Mouse (Mus musculus): ENCODE results near the gene Knop1. TPM values are rescaled to one million over a fixed set of nuclear protein-coding genes. Genes with fewer than 3 reads are reported as not detected.

The Knop1 gene
- total RNA-seq (2017), result 38.5 and 50.3 TPM in 2 replicates

- peak in 1 of 2 experiments; percentile 15; a peak in 1 of 4 replicates for ATAC-seq (replicated peaks in 1 of 2; ENCODE audit: insufficient read depth in 1 of 2, low FRiP score in 2 of 2, low TSS enrichment in 1 of 2, low read depth in 1 of 2, poor library complexity in 2 of 2, severe bottlenecking in 2 of 2)
Observed at GRCm38 (mm10) chr7:118855877-118856304, at the start of gene Knop1. Knop1 (minus strand) TSS chr7:118856254.

GRCm38 (mm10) chr7:118904530-118904929 is 48.5 kb upstream of the Knop1 start:
- ATAC-seq (replicated peaks in 1 of 2; ENCODE audit: insufficient read depth in 1 of 2, low FRiP score in 2 of 2, low TSS enrichment in 1 of 2, low read depth in 1 of 2, poor library complexity in 2 of 2, severe bottlenecking in 2 of 2), result no peak

- ATAC-seq (replicated peaks in 1 of 2; ENCODE audit: insufficient read depth in 1 of 2, low FRiP score in 2 of 2, low TSS enrichment in 1 of 2, low read depth in 1 of 2, poor library complexity in 2 of 2, severe bottlenecking in 2 of 2), result no peak
Observed at GRCm38 (mm10) chr7:118903879-118904278, 47.8 kb upstream of the Knop1 start.

DNA sequence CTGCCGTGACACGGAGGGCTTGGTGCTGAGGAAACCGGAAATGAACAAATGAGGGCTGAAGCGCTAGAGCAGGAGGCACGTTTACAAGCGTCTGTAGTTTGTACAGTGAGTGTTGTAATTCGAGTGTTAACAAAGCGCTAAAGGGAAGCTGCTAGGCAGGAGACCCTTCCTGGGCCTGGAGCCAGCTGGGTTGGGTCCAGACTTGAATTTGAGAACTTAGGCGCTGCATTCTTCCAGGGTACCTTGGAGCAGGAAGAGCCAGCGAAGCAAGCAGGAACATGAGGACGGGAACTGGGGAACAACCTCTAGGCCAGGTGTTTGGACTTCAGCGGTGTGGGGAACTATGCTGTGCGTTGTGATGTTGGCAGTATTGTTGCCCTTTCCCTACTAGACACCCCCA is 46.9 kb upstream of the Knop1 start:
- ATAC-seq (replicated peaks in 1 of 2; ENCODE audit: insufficient read depth in 1 of 2, low FRiP score in 2 of 2, low TSS enrichment in 1 of 2, low read depth in 1 of 2, poor library complexity in 2 of 2, severe bottlenecking in 2 of 2), result peak; percentile 65 to 84

GRCm38 (mm10) chr7:118900090-118900489 is 44.0 kb upstream of the Knop1 start:
- ATAC-seq (replicated peaks in 1 of 2; ENCODE audit: insufficient read depth in 1 of 2, low FRiP score in 2 of 2, low TSS enrichment in 1 of 2, low read depth in 1 of 2, poor library complexity in 2 of 2, severe bottlenecking in 2 of 2), result no peak

GRCm38 (mm10) chr7:118898063-118898462 is 42.0 kb upstream of the Knop1 start:
- no peak for ATAC-seq (replicated peaks in 1 of 2; ENCODE audit: insufficient read depth in 1 of 2, low FRiP score in 2 of 2, low TSS enrichment in 1 of 2, low read depth in 1 of 2, poor library complexity in 2 of 2, severe bottlenecking in 2 of 2)

GRCm38 (mm10) chr7:118895469-118896450 is 39.7 kb upstream of the Knop1 start:
- no peak for ATAC-seq (replicated peaks in 1 of 2; ENCODE audit: insufficient read depth in 1 of 2, low FRiP score in 2 of 2, low TSS enrichment in 1 of 2, low read depth in 1 of 2, poor library complexity in 2 of 2, severe bottlenecking in 2 of 2)

DNA sequence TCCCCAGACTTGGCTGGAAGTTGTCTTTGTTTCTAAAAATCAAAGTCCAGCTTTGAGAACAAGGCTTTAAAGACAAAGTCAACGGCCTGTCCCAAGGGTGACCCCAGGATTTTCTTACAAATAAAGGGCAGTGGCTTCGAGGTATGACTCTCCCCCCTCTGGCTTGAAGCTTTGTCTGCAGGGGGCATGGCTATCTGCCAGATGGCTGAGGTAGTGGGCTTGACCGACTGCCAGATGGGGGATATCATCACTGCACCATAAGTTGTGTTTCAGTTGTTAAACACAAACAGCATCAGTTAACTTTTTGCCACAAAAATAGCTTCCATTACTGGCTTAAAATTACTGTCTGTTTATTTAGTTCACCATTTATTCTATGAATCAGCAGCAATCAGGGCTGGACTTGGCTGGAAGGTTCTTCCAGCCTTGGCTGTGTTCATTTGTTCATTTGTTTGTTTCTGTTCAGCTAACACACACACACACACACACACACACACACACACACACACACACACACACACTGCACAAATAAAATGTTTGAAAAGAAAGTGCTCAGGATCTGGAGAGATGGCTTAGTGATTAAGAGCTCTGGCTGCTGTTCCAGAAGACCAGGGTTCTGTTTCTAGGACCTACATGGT is 33.1 kb upstream of the Knop1 start:
- no peak for ATAC-seq (replicated peaks in 1 of 2; ENCODE audit: insufficient read depth in 1 of 2, low FRiP score in 2 of 2, low TSS enrichment in 1 of 2, low read depth in 1 of 2, poor library complexity in 2 of 2, severe bottlenecking in 2 of 2)

DNA sequence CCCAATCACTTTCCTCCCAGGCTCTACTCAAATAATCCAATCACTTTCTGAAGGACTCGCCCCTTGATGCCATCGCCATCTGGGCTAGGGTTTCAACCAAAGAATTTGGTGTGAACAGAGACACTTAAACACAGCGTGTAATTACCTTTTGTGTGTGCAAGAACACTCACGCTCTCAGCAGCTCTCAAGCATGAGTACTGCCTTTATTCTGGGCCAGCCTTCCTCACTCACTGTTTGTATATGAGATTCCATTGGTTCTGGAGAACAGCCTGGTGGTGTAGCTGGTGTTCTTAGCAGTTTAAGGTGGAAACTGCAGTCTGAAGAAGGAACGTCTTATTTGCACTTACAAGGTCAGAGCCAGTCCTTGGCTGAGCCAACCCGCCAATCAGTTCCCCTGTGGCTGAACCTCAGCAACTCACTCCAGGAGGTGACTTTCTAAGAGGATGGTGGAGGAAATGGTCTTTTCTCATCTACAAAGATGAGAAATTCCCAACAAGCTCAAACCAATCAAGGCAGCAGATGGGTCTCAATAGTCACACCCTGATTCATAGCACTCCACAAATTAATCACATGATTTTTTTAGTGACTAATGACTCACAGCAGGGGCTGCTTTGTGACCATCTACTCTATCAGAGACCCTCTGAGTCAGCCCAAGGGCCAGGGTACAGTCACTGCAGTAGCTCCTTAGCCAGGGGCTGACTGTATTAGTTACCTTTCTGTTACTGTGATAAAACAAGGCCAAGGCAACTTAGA is 31.4 kb upstream of the Knop1 start:
- ATAC-seq (replicated peaks in 1 of 2; ENCODE audit: insufficient read depth in 1 of 2, low FRiP score in 2 of 2, low TSS enrichment in 1 of 2, low read depth in 1 of 2, poor library complexity in 2 of 2, severe bottlenecking in 2 of 2), result no peak

- no peak for ATAC-seq (replicated peaks in 1 of 2; ENCODE audit: insufficient read depth in 1 of 2, low FRiP score in 2 of 2, low TSS enrichment in 1 of 2, low read depth in 1 of 2, poor library complexity in 2 of 2, severe bottlenecking in 2 of 2)
Observed at GRCm38 (mm10) chr7:118884969-118885368, 28.9 kb upstream of the Knop1 start.

DNA sequence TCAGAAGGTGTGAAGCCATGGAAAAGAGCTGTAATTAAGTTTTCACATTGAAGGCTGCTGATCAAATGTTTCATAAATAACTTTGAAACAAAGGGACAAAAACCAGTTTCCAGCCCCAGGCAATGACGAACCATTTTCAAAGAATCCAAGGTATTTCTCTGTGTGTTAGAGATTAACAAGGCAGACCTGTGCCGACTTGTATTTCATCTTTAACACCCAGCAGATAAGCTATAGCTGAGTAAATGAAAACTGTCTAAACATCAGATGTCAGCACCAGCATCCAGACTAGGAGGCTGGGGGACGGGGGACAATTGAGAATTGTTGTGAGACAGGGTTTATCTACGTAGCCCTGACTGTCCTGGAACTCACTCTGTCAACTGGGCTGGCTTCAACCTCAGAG is 27.9 kb upstream of the Knop1 start:
- ATAC-seq (replicated peaks in 1 of 2; ENCODE audit: insufficient read depth in 1 of 2, low FRiP score in 2 of 2, low TSS enrichment in 1 of 2, low read depth in 1 of 2, poor library complexity in 2 of 2, severe bottlenecking in 2 of 2), result no peak

DNA sequence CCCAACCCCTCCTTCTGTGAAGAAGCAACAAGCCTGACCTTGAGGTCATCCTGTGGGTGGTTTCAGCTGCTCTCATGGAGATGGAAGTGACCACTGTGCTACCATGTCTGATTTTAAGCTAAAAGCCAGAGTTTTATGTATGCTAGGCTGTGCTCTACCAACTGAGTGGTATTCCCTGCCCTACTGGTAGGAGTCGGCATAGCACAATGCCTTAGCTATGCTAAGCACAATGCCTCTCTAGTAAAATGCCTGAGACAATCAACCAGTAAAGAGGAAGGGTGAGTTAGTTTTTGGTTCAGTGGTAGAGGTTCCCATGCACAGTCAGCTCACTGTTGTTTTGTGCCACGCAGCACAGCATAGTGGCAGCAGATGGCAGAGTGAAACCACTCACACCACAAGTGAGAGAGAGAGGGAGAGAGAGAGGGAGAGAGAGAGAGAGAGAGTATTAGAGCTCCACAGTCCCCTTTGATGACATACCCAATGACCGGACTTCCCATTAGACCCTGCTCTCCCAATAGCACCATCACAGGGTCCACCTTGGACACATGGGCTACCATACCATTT is 23.5 kb upstream of the Knop1 start:
- ATAC-seq (replicated peaks in 1 of 2; ENCODE audit: insufficient read depth in 1 of 2, low FRiP score in 2 of 2, low TSS enrichment in 1 of 2, low read depth in 1 of 2, poor library complexity in 2 of 2, severe bottlenecking in 2 of 2), result no peak

DNA sequence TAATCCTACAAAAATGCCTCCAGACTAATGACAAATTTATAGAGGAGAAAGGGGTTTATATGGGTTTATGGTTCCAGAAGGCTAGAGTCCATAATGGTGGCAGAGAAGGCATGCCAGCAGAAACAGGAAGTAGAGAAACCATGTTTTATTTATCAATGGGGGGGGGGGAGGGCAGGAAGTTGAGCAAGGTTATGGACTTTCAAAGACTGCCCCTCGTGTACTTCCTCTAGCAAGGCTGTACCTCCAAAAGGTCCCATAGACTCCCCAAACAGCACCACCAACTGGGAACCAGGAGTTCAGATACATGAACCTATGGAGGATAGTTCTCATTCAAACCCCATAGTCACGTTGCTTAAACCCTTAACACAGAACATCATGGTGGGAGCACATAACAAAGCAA is 9.3 kb upstream of the Knop1 start:
- ATAC-seq (replicated peaks in 1 of 2; ENCODE audit: insufficient read depth in 1 of 2, low FRiP score in 2 of 2, low TSS enrichment in 1 of 2, low read depth in 1 of 2, poor library complexity in 2 of 2, severe bottlenecking in 2 of 2), result peak in 1 of 2 experiments; percentile 39; a peak in 1 of 4 replicates

DNA sequence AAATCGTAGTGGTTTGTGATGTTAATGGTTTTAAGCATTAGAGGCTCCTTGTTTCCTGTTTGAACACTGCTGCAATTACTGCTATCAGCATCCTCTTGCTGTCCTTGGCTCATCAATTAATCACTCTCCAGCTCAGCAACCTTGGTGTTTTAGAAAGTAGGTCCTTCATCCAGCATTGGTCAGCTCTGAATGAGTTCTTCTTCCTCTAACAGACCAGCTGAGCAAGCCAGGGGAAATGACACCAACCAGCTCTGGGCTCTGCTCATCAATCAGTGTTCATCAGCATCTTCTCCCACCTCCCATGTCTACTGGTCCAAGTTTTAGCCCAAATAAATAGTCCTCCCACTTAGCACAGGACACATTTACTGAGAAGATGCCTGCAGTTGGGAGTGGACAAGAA is 2.6 kb upstream of the Knop1 start:
- ATAC-seq (replicated peaks in 1 of 2; ENCODE audit: insufficient read depth in 1 of 2, low FRiP score in 2 of 2, low TSS enrichment in 1 of 2, low read depth in 1 of 2, poor library complexity in 2 of 2, severe bottlenecking in 2 of 2), result no peak

GRCm38 (mm10) chr7:118855171-118855876 is 730 bp downstream of the Knop1 start, which contains the start of gene Iqck:
Iqck (plus strand) TSS chr7:118855752.
- ATAC-seq (replicated peaks in 1 of 2; ENCODE audit: insufficient read depth in 1 of 2, low FRiP score in 2 of 2, low TSS enrichment in 1 of 2, low read depth in 1 of 2, poor library complexity in 2 of 2, severe bottlenecking in 2 of 2), result peak; percentile 93 to 95

DNA sequence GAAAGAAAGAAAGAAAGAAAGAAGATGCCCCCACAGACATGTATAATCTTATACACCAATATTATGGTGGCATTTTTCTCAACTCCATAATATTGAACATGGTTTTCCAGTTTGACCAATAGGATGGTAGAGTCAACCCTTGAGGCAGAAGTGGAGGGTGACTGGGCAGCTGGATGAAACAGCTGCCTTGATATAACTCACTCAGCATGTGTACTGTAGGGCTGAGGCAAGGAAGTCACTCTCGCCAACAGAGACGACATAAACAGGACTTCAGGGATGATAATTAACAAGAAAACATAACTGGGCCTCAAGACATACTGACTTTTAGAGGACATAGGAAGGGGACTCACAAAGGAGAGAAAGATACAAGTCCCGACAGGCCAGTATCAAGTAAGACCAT is 1.4 kb downstream of the Knop1 start:
- ATAC-seq (replicated peaks in 1 of 2; ENCODE audit: insufficient read depth in 1 of 2, low FRiP score in 2 of 2, low TSS enrichment in 1 of 2, low read depth in 1 of 2, poor library complexity in 2 of 2, severe bottlenecking in 2 of 2), result no peak

- ATAC-seq (replicated peaks in 1 of 2; ENCODE audit: insufficient read depth in 1 of 2, low FRiP score in 2 of 2, low TSS enrichment in 1 of 2, low read depth in 1 of 2, poor library complexity in 2 of 2, severe bottlenecking in 2 of 2), result no peak
Observed at GRCm38 (mm10) chr7:118852611-118853010, 3.4 kb downstream of the Knop1 start.

All from hematopoietic stem cell, adult 5-6 weeks (primary cell).